8 mouse cellular contexts compared by ENCODE assay signal in the genomic region with DNA sequence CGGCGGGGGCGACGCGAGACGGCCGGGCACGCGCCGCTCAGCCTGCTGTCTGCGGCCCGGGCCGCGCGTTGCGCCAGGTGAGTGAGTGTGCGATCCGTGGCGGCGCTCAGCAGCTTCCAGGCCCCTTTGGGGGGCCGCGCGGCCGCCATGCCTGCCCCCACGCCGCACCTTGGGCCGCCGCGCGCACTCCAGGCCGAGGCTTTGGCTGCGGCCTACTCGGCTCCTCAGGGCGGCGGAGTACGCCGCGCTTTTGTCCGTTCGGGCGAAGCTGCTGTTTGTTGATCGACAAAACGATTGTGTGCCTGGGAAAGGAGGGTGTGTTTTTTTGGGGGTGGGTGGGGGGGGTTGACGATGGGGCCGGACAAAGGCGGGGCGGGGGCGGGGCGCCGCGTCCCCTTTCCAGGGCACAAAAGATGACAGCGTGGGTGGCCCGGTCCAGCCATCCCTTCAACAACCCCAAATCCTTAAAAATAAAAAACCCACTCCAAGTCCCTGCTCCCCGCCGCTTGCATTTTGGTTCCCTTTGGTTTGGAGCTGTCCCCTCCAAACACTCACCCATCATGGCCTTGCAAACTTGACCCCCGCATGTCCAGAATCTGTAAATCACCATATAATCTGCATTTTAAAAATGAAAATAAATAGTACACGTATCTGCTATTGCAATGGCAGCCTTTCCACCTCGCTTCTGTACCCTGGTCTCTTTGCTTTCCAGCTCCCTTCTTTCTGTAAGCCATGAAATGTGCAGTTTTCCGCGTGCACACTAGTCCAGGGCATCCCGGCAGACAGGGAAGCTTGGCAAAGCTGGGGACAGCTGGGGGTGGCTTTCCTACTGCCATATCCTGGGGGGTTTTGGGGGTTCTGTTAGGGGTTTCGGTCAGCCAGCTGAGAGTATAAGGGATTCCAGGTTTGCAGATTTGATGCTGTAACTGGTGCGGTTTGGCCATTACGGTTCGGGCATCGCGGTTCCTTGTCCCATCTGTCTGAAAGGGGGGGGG. TPM values are rescaled to one million over a fixed set of nuclear protein-coding genes. Genes with fewer than 3 reads are reported as not detected.
A peak's percentile ranks its signal among the peaks of the same experiment; 100 is the strongest.
DNase-seq lines count a peak whose midpoint lies in the region; ATAC-seq and TF ChIP-seq lines count a peak whose summit lies in the region.
"Had no signal": no experiment of that assay in that cellular context is flagged by ENCODE, and none has a peak within 500 bp of the region (broad histone marks: within the 10 kb centered on the region; RNA-seq: fewer than 3 reads in every experiment).

No protein-coding gene starts in this region.

- TF ChIP-seq CTCF in brain, embryonic 14.5 days (IDR thresholded peaks at IDR 0.05; ENCODE audit: borderline replicate concordance, extremely low read depth, insufficient read depth, insufficient read length): no peak

- no peak for DNase-seq in lung, postnatal 10 days
- peak; percentile 36 for DNase-seq in brain, embryonic 14.5 days (ENCODE audit: low read depth)
- peak; percentile 80 for DNase-seq in forebrain, embryonic 11.5 days (ENCODE audit: low spot score)
- no peak for DNase-seq in frontal cortex, postnatal 25 days (ENCODE audit: low spot score in 2 of 2)

- H3K36me3 ChIP-seq in lung, embryonic 15.5 days: peaks cover 18% of the 10 kb centered on the region
- H3K36me3 ChIP-seq in forebrain, embryonic 11.5 days (ENCODE audit: control insufficient read depth, insufficient read depth, low read length): no peaks in the 10 kb centered on the region
- peaks cover 17% of the 10 kb centered on the region for H3K36me3 ChIP-seq in limb, embryonic 13.5 days
- H3K36me3 ChIP-seq in neural tube, embryonic 13.5 days: no peaks in the 10 kb centered on the region

- peak overlapping the region; percentile 93 for H3K4me2 ChIP-seq in lung, embryonic 15.5 days
- H3K4me2 ChIP-seq in forebrain, embryonic 11.5 days (ENCODE audit: low read depth, low read length, severe bottlenecking): peak overlapping the region; percentile 80
- peak overlapping the region; percentile 88 for H3K4me2 ChIP-seq in limb, embryonic 13.5 days (replicated peaks)
- H3K4me2 ChIP-seq in neural tube, embryonic 13.5 days: peak overlapping the region; percentile 78

- H3K27ac ChIP-seq in lung, embryonic 15.5 days: peak overlapping the region; percentile 96
- H3K27ac ChIP-seq in forebrain, embryonic 11.5 days (ENCODE audit: low read depth, low read length): peak overlapping the region; percentile 89
- peak overlapping the region; percentile 93 for H3K27ac ChIP-seq in limb, embryonic 13.5 days
- peak overlapping the region; percentile 97 for H3K27ac ChIP-seq in neural tube, embryonic 13.5 days (replicated peaks)

- ATAC-seq in lung, embryonic 15.5 days (ENCODE audit: borderline replicate concordance, extremely low read depth, low FRiP score, low TSS enrichment): peak; percentile 43
- peak; percentile 56 for ATAC-seq in forebrain, embryonic 11.5 days (replicated peaks; ENCODE audit: low FRiP score)
- ATAC-seq in limb, embryonic 13.5 days (ENCODE audit: low FRiP score, low read depth): peak; percentile 45
- peak; percentile 57 for ATAC-seq in neural tube, embryonic 13.5 days (ENCODE audit: low read depth)

- H3K4me1 ChIP-seq in lung, embryonic 15.5 days: peaks cover 34% of the 10 kb centered on the region
- peaks cover 14% of the 10 kb centered on the region for H3K4me1 ChIP-seq in forebrain, embryonic 11.5 days (replicated peaks; ENCODE audit: control insufficient read depth, insufficient read depth, low read length)
- H3K4me1 ChIP-seq in limb, embryonic 13.5 days: peaks cover 39% of the 10 kb centered on the region
- peaks cover 48% of the 10 kb centered on the region for H3K4me1 ChIP-seq in neural tube, embryonic 13.5 days (replicated peaks)

- H3K9me3 ChIP-seq in lung, embryonic 15.5 days: no peaks in the 10 kb centered on the region
- H3K9me3 ChIP-seq in forebrain, embryonic 11.5 days (ENCODE audit: control insufficient read depth, low read length): no peaks in the 10 kb centered on the region
- H3K9me3 ChIP-seq in limb, embryonic 13.5 days: no peaks in the 10 kb centered on the region
- H3K9me3 ChIP-seq in neural tube, embryonic 13.5 days: no peaks in the 10 kb centered on the region

- peak overlapping the region; percentile 97 for H3K4me3 ChIP-seq in lung, embryonic 15.5 days
- peak overlapping the region; percentile 88 for H3K4me3 ChIP-seq in forebrain, embryonic 11.5 days (ENCODE audit: low read depth, low read length)
- H3K4me3 ChIP-seq in limb, embryonic 13.5 days: peak overlapping the region; percentile 84
- peak overlapping the region; percentile 93 for H3K4me3 ChIP-seq in neural tube, embryonic 13.5 days

- TF ChIP-seq POLR2A in brain, embryonic 14.5 days (IDR thresholded peaks at IDR 0.05; ENCODE audit: borderline replicate concordance, extremely low read depth, insufficient read depth, insufficient read length, poor library complexity, severe bottlenecking): no peak

- 2% methylated on average over 49 of the region's 67 CpGs for WGBS in lung, embryonic 15.5 days
- WGBS in forebrain, embryonic 11.5 days: 2% methylated on average over 67 of the region's 67 CpGs
- WGBS in limb, embryonic 13.5 days: 2% methylated on average over 67 of the region's 67 CpGs
- 1% methylated on average over 64 of the region's 67 CpGs for WGBS in neural tube, embryonic 13.5 days

- no peaks in the 10 kb centered on the region for H3K27me3 ChIP-seq in lung, embryonic 15.5 days
- H3K27me3 ChIP-seq in forebrain, embryonic 11.5 days (ENCODE audit: control insufficient read depth, insufficient read depth, low read length): no peaks in the 10 kb centered on the region
- H3K27me3 ChIP-seq in limb, embryonic 13.5 days: no peaks in the 10 kb centered on the region
- H3K27me3 ChIP-seq in neural tube, embryonic 13.5 days: no peaks in the 10 kb centered on the region

- H3K9ac ChIP-seq in lung, embryonic 15.5 days: peak overlapping the region; percentile 93
- peak overlapping the region; percentile 92 for H3K9ac ChIP-seq in forebrain, embryonic 11.5 days (ENCODE audit: low read length)
- H3K9ac ChIP-seq in limb, embryonic 13.5 days: peak overlapping the region; percentile 95
- peak overlapping the region; percentile 97 for H3K9ac ChIP-seq in neural tube, embryonic 13.5 days

RNA-seq across cellular contexts. Expression of a gene that starts 0.6 kb away (rescaled TPM):
- polyA plus RNA-seq in lung, embryonic 15.5 days (2015; fragmentation: Nextera tagmentation; extraction: Ambion mirVana): 33.4 and 33.7 TPM in 2 replicates
- polyA plus RNA-seq in brain, embryonic 14.5 days (2012; rRNA removed): 64.6 and 86.5 TPM in 2 replicates
- polyA plus RNA-seq in forebrain, embryonic 11.5 days (2014; fragmentation: Nextera tagmentation; extraction: Ambion mirVana): 52.1 TPM in 2 replicates
- 40.1 and 43.2 TPM in 2 replicates for polyA plus RNA-seq in limb, embryonic 13.5 days (2015; fragmentation: Nextera tagmentation; extraction: Ambion mirVana)
- polyA plus RNA-seq in neural tube, embryonic 13.5 days (2015; fragmentation: Nextera tagmentation; extraction: Ambion mirVana): 72.1 and 77.9 TPM in 2 replicates

RNA-seq across cellular contexts. Expression of a gene that starts 23.3 kb away (rescaled TPM):
- polyA plus RNA-seq in lung, embryonic 15.5 days (2015; fragmentation: Nextera tagmentation; extraction: Ambion mirVana): 148 and 150 TPM in 2 replicates
- 39.8 and 50.9 TPM in 2 replicates for polyA plus RNA-seq in brain, embryonic 14.5 days (2012; rRNA removed)
- polyA plus RNA-seq in forebrain, embryonic 11.5 days (2014; fragmentation: Nextera tagmentation; extraction: Ambion mirVana): 197 and 223 TPM in 2 replicates
- polyA plus RNA-seq in limb, embryonic 13.5 days (2015; fragmentation: Nextera tagmentation; extraction: Ambion mirVana): 136 and 146 TPM in 2 replicates
- 20.0 and 27.4 TPM in 2 replicates for polyA plus RNA-seq in neural tube, embryonic 13.5 days (2015; fragmentation: Nextera tagmentation; extraction: Ambion mirVana)

RNA-seq across cellular contexts. Expression of a gene that starts 26.4 kb away (rescaled TPM):
- polyA plus RNA-seq in lung, embryonic 15.5 days (2015; fragmentation: Nextera tagmentation; extraction: Ambion mirVana): not detected in 2 replicates
- not detected in 2 replicates for polyA plus RNA-seq in brain, embryonic 14.5 days (2012; rRNA removed)
- not detected in 2 replicates for polyA plus RNA-seq in forebrain, embryonic 11.5 days (2014; fragmentation: Nextera tagmentation; extraction: Ambion mirVana)
- not detected in 2 replicates for polyA plus RNA-seq in limb, embryonic 13.5 days (2015; fragmentation: Nextera tagmentation; extraction: Ambion mirVana)
- not detected in 2 replicates for polyA plus RNA-seq in neural tube, embryonic 13.5 days (2015; fragmentation: Nextera tagmentation; extraction: Ambion mirVana)
- polyA plus RNA-seq: frontal cortex, adult 2 months had no signal

RNA-seq across cellular contexts. Expression of a gene that starts 33.8 kb away (rescaled TPM):
- 82.4 and 82.5 TPM in 2 replicates for polyA plus RNA-seq in lung, embryonic 15.5 days (2015; fragmentation: Nextera tagmentation; extraction: Ambion mirVana)
- polyA plus RNA-seq in brain, embryonic 14.5 days (2012; rRNA removed): 6.4 and 8.3 TPM in 2 replicates
- polyA plus RNA-seq in forebrain, embryonic 11.5 days (2014; fragmentation: Nextera tagmentation; extraction: Ambion mirVana): 37.5 and 44.6 TPM in 2 replicates
- 78.1 and 80.4 TPM in 2 replicates for polyA plus RNA-seq in limb, embryonic 13.5 days (2015; fragmentation: Nextera tagmentation; extraction: Ambion mirVana)
- 21.5 and 24.7 TPM in 2 replicates for polyA plus RNA-seq in neural tube, embryonic 13.5 days (2015; fragmentation: Nextera tagmentation; extraction: Ambion mirVana)

RNA-seq across cellular contexts. Expression of a gene that starts 49.9 kb away (rescaled TPM):
- polyA plus RNA-seq in lung, embryonic 15.5 days (2015; fragmentation: Nextera tagmentation; extraction: Ambion mirVana): 4.2 and 4.6 TPM in 2 replicates
- 3.4 and 3.7 TPM in 2 replicates for polyA plus RNA-seq in brain, embryonic 14.5 days (2012; rRNA removed)
- 2.5 and 3.0 TPM in 2 replicates for polyA plus RNA-seq in forebrain, embryonic 11.5 days (2014; fragmentation: Nextera tagmentation; extraction: Ambion mirVana)
- polyA plus RNA-seq in limb, embryonic 13.5 days (2015; fragmentation: Nextera tagmentation; extraction: Ambion mirVana): 4.4 and 4.6 TPM in 2 replicates
- polyA plus RNA-seq in neural tube, embryonic 13.5 days (2015; fragmentation: Nextera tagmentation; extraction: Ambion mirVana): 1.5 and 1.7 TPM in 2 replicates

Comparison
In these comparisons a context has a peak if more than half of its experiments do, and no peak if none do; other contexts are left out.
1. DNase-seq: peak in brain, embryonic 14.5 days (single experiment) and forebrain, embryonic 11.5 days (single experiment); none in lung, postnatal 10 days (single experiment) and frontal cortex, postnatal 25 days (0 of 2).
2. Peak in every context shown above with its lines, with median percentiles within 50 percentile points of each other: ATAC-seq, H3K27ac ChIP-seq, H3K4me2 ChIP-seq, H3K4me3 ChIP-seq and H3K9ac ChIP-seq.